Mouse (Mus musculus) activated CD4-positive, CD25-positive, alpha-beta regulatory T cell, adult 4 months (primary cell): ENCODE data around the gene Tepp. TPM values are rescaled to one million over a fixed set of nuclear protein-coding genes. Genes with fewer than 3 reads are reported as not detected.

Source experiments
- ATAC-seq: one replicate; pipeline ENCODE4 v1.8.0; 2017
- polyA plus RNA-seq, 2 experiments: library from polyadenylated mRNA; unstranded; fragments of 100-300 nt; shearing (Covaris generic); gene quantifications; one replicate each; pipeline ENCODE4 v1.2.1; 2017

The Tepp gene
- polyA plus RNA-seq, 2 experiments from 2014 or later = not detected

GRCm38 (mm10) chr8:95369581-95370326 lies 59.4 kb downstream of the Tepp start:
- ATAC-seq = peak; percentile 84

GRCm38 (mm10) chr8:95373389-95374002 lies 63.1 kb downstream of the Tepp start:
- ATAC-seq = no peak

GRCm38 (mm10) chr8:95374429-95374828 lies 64.1 kb downstream of the Tepp start:
- no peak for ATAC-seq

GRCm38 (mm10) chr8:95375374-95375930 lies 65.1 kb downstream of the Tepp start:
- no peak for ATAC-seq

Other genes starting within 250 kb of the Tepp start
- 10 to 100 TPM; 10.8 to 14.4 TPM for gene Katnb1, start 229.4 kb upstream of the Tepp start, polyA plus RNA-seq
- 1 to 10 TPM in 1 of 2 experiments, not detected in 1; 1.3 TPM for gene Kifc3, start 107.8 kb upstream of the Tepp start, polyA plus RNA-seq
- under 1 TPM in 1 of 2 experiments, not detected in 1; 0.22 TPM for gene Cngb1, start 4.0 kb upstream of the Tepp start, polyA plus RNA-seq
- 1 to 10 TPM; 3.2 to 4.5 TPM for gene Zfp319, start 21.4 kb downstream of the Tepp start, polyA plus RNA-seq
- 10 to 100 TPM; 51.4 to 65.4 TPM for gene Usb1, start 21.7 kb downstream of the Tepp start, polyA plus RNA-seq
- 1 to 10 TPM in 1 of 2 experiments, under 1 TPM in 1; 0.95 to 1.6 TPM for gene Mmp15, start 41.7 kb downstream of the Tepp start, polyA plus RNA-seq
- gene Cfap20, start 124.3 kb downstream of the Tepp start, polyA plus RNA-seq = 10 to 100 TPM; 65.2 to 66.9 TPM
- gene Csnk2a2, start 179.5 kb downstream of the Tepp start, polyA plus RNA-seq = 10 to 100 TPM; 13.9 to 14.2 TPM
- not detected for gene Ccdc113, start 223.5 kb downstream of the Tepp start, polyA plus RNA-seq